Mouse (Mus musculus): ENCODE data around the gene Rtca. TPM values are rescaled to one million over a fixed set of nuclear protein-coding genes. Genes with fewer than 3 reads are reported as not detected.

Rtca gene
- 117 and 118 TPM in 2 replicates for polyA plus RNA-seq (2014; fragmentation: Nextera tagmentation; extraction: Ambion mirVana)

- Histone ChIP-seq H3K4me2 (ENCODE audit: low read depth, low read length) (peak within 1 kb of the TSS; percentile 63), H3K9me3 (ENCODE audit: control insufficient read depth, low read length) (no peaks in the 10 kb centered on the region), H3K9ac (replicated peaks; ENCODE audit: low read depth, low read length) (peak within 1 kb of the TSS; percentile 93), H3K36me3 (ENCODE audit: control insufficient read depth, insufficient read depth, low read length) (peaks cover 18% of the 10 kb centered on the region), H3K4me1 (ENCODE audit: control insufficient read depth, insufficient read depth, low read length) (peaks cover 14% of the 10 kb centered on the region), H3K27me3 (ENCODE audit: control insufficient read depth, insufficient read depth, low read length) (no peaks in the 10 kb centered on the region), H3K4me3 (ENCODE audit: low read depth, low read length) (peak within 1 kb of the TSS; percentile 80), H3K27ac (ENCODE audit: low read depth, low read length) (peak within 1 kb of the TSS; percentile 71)
- WGBS: under 1% methylated on average over 33 of the region's 44 CpGs
- peak; percentile 92 for ATAC-seq (ENCODE audit: low read depth)
These were observed at the start of gene Rtca for GRCm38 (mm10) chr3:116507772-116508351. Rtca (minus strand) TSS chr3:116508208.

GRCm38 (mm10) chr3:116551362-116551761, 43.4 kb upstream of the Rtca start:
- no peak overlapping the region for H3K9ac ChIP-seq (replicated peaks; ENCODE audit: low read depth, low read length)
- no peak overlapping the region for H3K27ac ChIP-seq (ENCODE audit: low read depth, low read length)
- no peak overlapping the region for H3K4me2 ChIP-seq (ENCODE audit: low read depth, low read length)
- no peaks in the 10 kb centered on the region for H3K9me3 ChIP-seq (ENCODE audit: control insufficient read depth, low read length)
- no peak overlapping the region for H3K4me3 ChIP-seq (ENCODE audit: low read depth, low read length)
- no peak for ATAC-seq (ENCODE audit: low read depth)
- H3K4me1 ChIP-seq (ENCODE audit: control insufficient read depth, insufficient read depth, low read length): no peaks in the 10 kb centered on the region
- 97% methylated on average over 5 of the region's 5 CpGs for WGBS
- H3K27me3 ChIP-seq (ENCODE audit: control insufficient read depth, insufficient read depth, low read length): no peaks in the 10 kb centered on the region
- peaks cover 3% of the 10 kb centered on the region for H3K36me3 ChIP-seq (ENCODE audit: control insufficient read depth, insufficient read depth, low read length)

GRCm38 (mm10) chr3:116547430-116547829, 39.4 kb upstream of the Rtca start:
- WGBS: 89% methylated on average over 5 of the region's 5 CpGs
- no peak overlapping the region for H3K4me3 ChIP-seq (ENCODE audit: low read depth, low read length)
- no peak overlapping the region for H3K27ac ChIP-seq (ENCODE audit: low read depth, low read length)
- H3K9ac ChIP-seq (replicated peaks; ENCODE audit: low read depth, low read length): no peak overlapping the region
- no peaks in the 10 kb centered on the region for H3K9me3 ChIP-seq (ENCODE audit: control insufficient read depth, low read length)
- H3K4me1 ChIP-seq (ENCODE audit: control insufficient read depth, insufficient read depth, low read length): no peaks in the 10 kb centered on the region
- ATAC-seq (ENCODE audit: low read depth): no peak
- no peaks in the 10 kb centered on the region for H3K27me3 ChIP-seq (ENCODE audit: control insufficient read depth, insufficient read depth, low read length)
- no peak overlapping the region for H3K4me2 ChIP-seq (ENCODE audit: low read depth, low read length)
- H3K36me3 ChIP-seq (ENCODE audit: control insufficient read depth, insufficient read depth, low read length): peaks cover 9% of the 10 kb centered on the region

GRCm38 (mm10) chr3:116542532-116542931, 34.5 kb upstream of the Rtca start:
- Histone ChIP-seq H3K36me3 (ENCODE audit: control insufficient read depth, insufficient read depth, low read length) (peaks cover 25% of the 10 kb centered on the region), H3K4me1 (ENCODE audit: control insufficient read depth, insufficient read depth, low read length) (no peaks in the 10 kb centered on the region; the same call in 1 of the 2 replicates), H3K4me2 (ENCODE audit: low read depth, low read length) (no peak overlapping the region), H3K9me3 (ENCODE audit: control insufficient read depth, low read length) (no peaks in the 10 kb centered on the region), H3K4me3 (ENCODE audit: low read depth, low read length) (no peak overlapping the region), H3K27me3 (ENCODE audit: control insufficient read depth, insufficient read depth, low read length) (no peaks in the 10 kb centered on the region), H3K9ac (replicated peaks; ENCODE audit: low read depth, low read length) (no peak overlapping the region), H3K27ac (ENCODE audit: low read depth, low read length) (no peak overlapping the region)
- WGBS: 59% methylated on average over 3 of the region's 3 CpGs
- ATAC-seq (ENCODE audit: low read depth): no peak

- H3K9ac ChIP-seq (replicated peaks; ENCODE audit: low read depth, low read length): no peak overlapping the region
- H3K9me3 ChIP-seq (ENCODE audit: control insufficient read depth, low read length): no peaks in the 10 kb centered on the region
- H3K4me3 ChIP-seq (ENCODE audit: low read depth, low read length): no peak overlapping the region
- H3K27me3 ChIP-seq (ENCODE audit: control insufficient read depth, insufficient read depth, low read length): no peaks in the 10 kb centered on the region
- H3K4me2 ChIP-seq (ENCODE audit: low read depth, low read length): no peak overlapping the region
- peaks cover 4% of the 10 kb centered on the region; the same call in 1 of the 2 replicates for H3K4me1 ChIP-seq (ENCODE audit: control insufficient read depth, insufficient read depth, low read length)
- ATAC-seq (ENCODE audit: low read depth): no peak
- H3K27ac ChIP-seq (ENCODE audit: low read depth, low read length): no peak overlapping the region
- peaks cover 25% of the 10 kb centered on the region for H3K36me3 ChIP-seq (ENCODE audit: control insufficient read depth, insufficient read depth, low read length)
- 55% methylated on average over 2 of the region's 2 CpGs for WGBS
These were observed 34.1 kb upstream of the Rtca start for GRCm38 (mm10) chr3:116542070-116542469.

GRCm38 (mm10) chr3:116537200-116537573, 29.2 kb upstream of the Rtca start:
- Histone ChIP-seq H3K9ac (replicated peaks; ENCODE audit: low read depth, low read length) (no peak overlapping the region), H3K36me3 (ENCODE audit: control insufficient read depth, insufficient read depth, low read length) (peaks cover 14% of the 10 kb centered on the region; the same call in 1 of the 2 replicates), H3K27me3 (ENCODE audit: control insufficient read depth, insufficient read depth, low read length) (no peaks in the 10 kb centered on the region), H3K4me2 (ENCODE audit: low read depth, low read length) (peak overlapping the region; percentile 31; the same call in 1 of the 2 replicates), H3K4me3 (ENCODE audit: low read depth, low read length) (no peak overlapping the region), H3K4me1 (ENCODE audit: control insufficient read depth, insufficient read depth, low read length) (peaks cover 13% of the 10 kb centered on the region; the same call in 1 of the 2 replicates), H3K9me3 (ENCODE audit: control insufficient read depth, low read length) (no peaks in the 10 kb centered on the region), H3K27ac (ENCODE audit: low read depth, low read length) (peak overlapping the region; percentile 53)
- 7% methylated on average over 6 of the region's 6 CpGs for WGBS
- peak; percentile 79 for ATAC-seq (ENCODE audit: low read depth)

GRCm38 (mm10) chr3:116536428-116537199, 28.6 kb upstream of the Rtca start:
- peak overlapping the region; percentile 31; the same call in 1 of the 2 replicates for H3K4me2 ChIP-seq (ENCODE audit: low read depth, low read length)
- WGBS: 4% methylated on average over 16 of the region's 16 CpGs
- peaks cover 13% of the 10 kb centered on the region; the same call in 1 of the 2 replicates for H3K4me1 ChIP-seq (ENCODE audit: control insufficient read depth, insufficient read depth, low read length)
- no peaks in the 10 kb centered on the region for H3K27me3 ChIP-seq (ENCODE audit: control insufficient read depth, insufficient read depth, low read length)
- H3K9me3 ChIP-seq (ENCODE audit: control insufficient read depth, low read length): no peaks in the 10 kb centered on the region
- H3K36me3 ChIP-seq (ENCODE audit: control insufficient read depth, insufficient read depth, low read length): peaks cover 11% of the 10 kb centered on the region; the same call in 1 of the 2 replicates
- peak; percentile 91 for ATAC-seq (ENCODE audit: low read depth)
- H3K9ac ChIP-seq (replicated peaks; ENCODE audit: low read depth, low read length): no peak overlapping the region
- H3K4me3 ChIP-seq (ENCODE audit: low read depth, low read length): no peak overlapping the region
- peak overlapping the region; percentile 53 for H3K27ac ChIP-seq (ENCODE audit: low read depth, low read length)

- ATAC-seq (ENCODE audit: low read depth): no peak
- H3K27me3 ChIP-seq (ENCODE audit: control insufficient read depth, insufficient read depth, low read length): no peaks in the 10 kb centered on the region
- no peak overlapping the region for H3K4me3 ChIP-seq (ENCODE audit: low read depth, low read length)
- H3K9me3 ChIP-seq (ENCODE audit: control insufficient read depth, low read length): no peaks in the 10 kb centered on the region
- no peaks in the 10 kb centered on the region for H3K36me3 ChIP-seq (ENCODE audit: control insufficient read depth, insufficient read depth, low read length)
- no peaks in the 10 kb centered on the region for H3K4me1 ChIP-seq (ENCODE audit: control insufficient read depth, insufficient read depth, low read length)
- H3K4me2 ChIP-seq (ENCODE audit: low read depth, low read length): no peak overlapping the region
- no peak overlapping the region for H3K27ac ChIP-seq (ENCODE audit: low read depth, low read length)
- no peak overlapping the region for H3K9ac ChIP-seq (replicated peaks; ENCODE audit: low read depth, low read length)
- WGBS: 77% methylated on average over 4 of the region's 4 CpGs
These were observed 22.8 kb upstream of the Rtca start for GRCm38 (mm10) chr3:116530826-116531225.

- no peak overlapping the region for H3K4me3 ChIP-seq (ENCODE audit: low read depth, low read length)
- no peak for ATAC-seq (ENCODE audit: low read depth)
- no peaks in the 10 kb centered on the region for H3K4me1 ChIP-seq (ENCODE audit: control insufficient read depth, insufficient read depth, low read length)
- no peak overlapping the region for H3K9ac ChIP-seq (replicated peaks; ENCODE audit: low read depth, low read length)
- no peaks in the 10 kb centered on the region for H3K27me3 ChIP-seq (ENCODE audit: control insufficient read depth, insufficient read depth, low read length)
- H3K36me3 ChIP-seq (ENCODE audit: control insufficient read depth, insufficient read depth, low read length): 0 out of 2 replicates have a peak, but pooled peaks cover 3% of the 10 kb centered on the region
- H3K9me3 ChIP-seq (ENCODE audit: control insufficient read depth, low read length): no peaks in the 10 kb centered on the region
- H3K27ac ChIP-seq (ENCODE audit: low read depth, low read length): no peak overlapping the region
- WGBS: 56% methylated on average over 4 of the region's 5 CpGs
- no peak overlapping the region for H3K4me2 ChIP-seq (ENCODE audit: low read depth, low read length)
These were observed 21.7 kb upstream of the Rtca start for GRCm38 (mm10) chr3:116529741-116530140.

Measured in neural tube, embryonic 14.5 days (tissue).